Mouse (Mus musculus) gastrocnemius, postnatal 10 days (tissue): Measurements from ENCODE around the gene Synm. TPM values are rescaled to one million over a fixed set of nuclear protein-coding genes. Genes with fewer than 3 reads are reported as not detected.

Source experiments
- DNase-seq: peaks from one replicate; pipeline ENCODE4 v3.0.0; 2021; ENCODE audit warnings: mixed read lengths
- long read RNA-seq, 2 experiments: library from polyadenylated mRNA; stranded (forward); transcript quantifications; one replicate each; pipeline ENCODE4 v2.0.0; 2021
- total RNA-seq, 2 experiments: library from RNA; stranded (reverse); gene quantifications; 2 replicates each; pipeline ENCODE4 v1.2.3; 2021

Gene Synm
- total RNA-seq, result 10 to 100 TPM; 78.3 to 80.3 TPM
- long read RNA-seq, experiment 1, full-length matches to known transcripts, result 16 of 24 reads
- long read RNA-seq, experiment 1, partial matches to known transcripts, result 2 of 24 reads
- long read RNA-seq, experiment 1, other reads (novel, unspliced or antisense), result 6 of 24 reads
- long read RNA-seq, experiment 2, full-length matches to known transcripts, result 8 of 16 reads
- long read RNA-seq, experiment 2, partial matches to known transcripts, result 4 of 16 reads
- long read RNA-seq, experiment 2, other reads (novel, unspliced or antisense), result 4 of 16 reads

GRCm38 (mm10) chr7:67759629-67759995 is at the start of gene Synm:
Synm (minus strand) TSS chr7:67759742.
- peak; percentile 99 for DNase-seq

GRCm38 (mm10) chr7:67803857-67804215 is 44.3 kb upstream of the Synm start:
- DNase-seq, result no peak

- DNase-seq, result peak; percentile 96
Measured at GRCm38 (mm10) chr7:67803015-67803856, 43.7 kb upstream of the Synm start.

GRCm38 (mm10) chr7:67801022-67801421 is 41.5 kb upstream of the Synm start:
- DNase-seq, result no peak

GRCm38 (mm10) chr7:67800547-67800946 is 41.0 kb upstream of the Synm start:
- DNase-seq, result no peak

- DNase-seq, result no peak
Measured at GRCm38 (mm10) chr7:67798476-67798875, 38.9 kb upstream of the Synm start.

- DNase-seq, result no peak
Measured at GRCm38 (mm10) chr7:67797065-67797464, 37.5 kb upstream of the Synm start.

- no peak for DNase-seq
Measured at GRCm38 (mm10) chr7:67793449-67793848, 33.9 kb upstream of the Synm start.

GRCm38 (mm10) chr7:67791256-67791655 is 31.7 kb upstream of the Synm start:
- no peak for DNase-seq

GRCm38 (mm10) chr7:67788713-67789112 is 29.2 kb upstream of the Synm start:
- DNase-seq, result peak; percentile 60

GRCm38 (mm10) chr7:67787861-67788260 is 28.3 kb upstream of the Synm start:
- no peak for DNase-seq

- no peak for DNase-seq
Measured at GRCm38 (mm10) chr7:67776636-67777305, 17.2 kb upstream of the Synm start.

- no peak for DNase-seq
Measured at GRCm38 (mm10) chr7:67775623-67776022, 16.1 kb upstream of the Synm start.

GRCm38 (mm10) chr7:67772231-67772630 is 12.7 kb upstream of the Synm start:
- no peak for DNase-seq

GRCm38 (mm10) chr7:67769487-67769886 is 9.9 kb upstream of the Synm start:
- no peak for DNase-seq

GRCm38 (mm10) chr7:67768125-67768524 is 8.6 kb upstream of the Synm start:
- DNase-seq, result no peak

- DNase-seq, result no peak
Measured at GRCm38 (mm10) chr7:67763625-67764024, 4.1 kb upstream of the Synm start.

GRCm38 (mm10) chr7:67758858-67759628 is 499 bp downstream of the Synm start:
- peak; percentile 74 for DNase-seq

GRCm38 (mm10) chr7:67758506-67758857 is 1.1 kb downstream of the Synm start:
- no peak for DNase-seq

- DNase-seq, result no peak
Measured at GRCm38 (mm10) chr7:67756636-67757035, 2.9 kb downstream of the Synm start.

GRCm38 (mm10) chr7:67755366-67755765 is 4.2 kb downstream of the Synm start:
- no peak for DNase-seq

- no peak for DNase-seq
Measured at GRCm38 (mm10) chr7:67754606-67755005, 4.9 kb downstream of the Synm start.
